Mouse (Mus musculus): ENCODE data around the gene Aldh2. TPM values are rescaled to one million over a fixed set of nuclear protein-coding genes. Genes with fewer than 3 reads are reported as not detected.
A peak's percentile ranks its signal among the peaks of the same experiment; 100 is the strongest.

Gene Aldh2
- total and polyA plus RNA-seq, 3 experiments = 198 to 471 (median 267) TPM

DNA sequence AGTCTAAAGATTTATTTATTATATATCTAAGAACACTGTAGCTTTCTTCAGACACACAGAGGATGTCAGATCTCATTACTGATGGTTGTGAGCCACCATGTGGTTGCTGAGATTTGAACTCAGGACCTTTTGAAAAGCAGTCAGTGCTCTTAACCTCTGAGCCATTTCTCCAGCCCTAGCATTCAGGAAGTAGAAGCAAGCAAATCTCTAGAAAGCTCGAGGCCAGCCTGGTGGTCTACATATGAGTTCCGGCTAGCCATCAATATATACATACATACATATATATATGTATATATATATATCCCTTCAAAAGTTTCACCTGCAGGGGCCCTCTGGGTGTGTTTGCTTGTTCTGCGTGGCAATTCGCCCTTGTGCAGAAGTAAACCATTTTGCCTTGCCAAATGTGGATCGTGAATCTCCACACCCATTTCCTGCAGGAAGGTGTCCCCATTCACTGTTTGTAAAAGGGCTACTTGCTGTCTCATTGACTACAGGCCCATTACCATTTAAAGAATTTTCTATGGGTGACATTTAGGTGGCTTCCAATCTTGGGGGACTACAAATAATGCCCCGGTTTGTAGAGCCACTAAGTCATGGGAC is 1.2 kb upstream of the Aldh2 start (continued):
- TF ChIP-seq ZMIZ1 (IDR thresholded peaks at IDR 0.05; ENCODE audit: low read depth, low read length) = no peak

DNA sequence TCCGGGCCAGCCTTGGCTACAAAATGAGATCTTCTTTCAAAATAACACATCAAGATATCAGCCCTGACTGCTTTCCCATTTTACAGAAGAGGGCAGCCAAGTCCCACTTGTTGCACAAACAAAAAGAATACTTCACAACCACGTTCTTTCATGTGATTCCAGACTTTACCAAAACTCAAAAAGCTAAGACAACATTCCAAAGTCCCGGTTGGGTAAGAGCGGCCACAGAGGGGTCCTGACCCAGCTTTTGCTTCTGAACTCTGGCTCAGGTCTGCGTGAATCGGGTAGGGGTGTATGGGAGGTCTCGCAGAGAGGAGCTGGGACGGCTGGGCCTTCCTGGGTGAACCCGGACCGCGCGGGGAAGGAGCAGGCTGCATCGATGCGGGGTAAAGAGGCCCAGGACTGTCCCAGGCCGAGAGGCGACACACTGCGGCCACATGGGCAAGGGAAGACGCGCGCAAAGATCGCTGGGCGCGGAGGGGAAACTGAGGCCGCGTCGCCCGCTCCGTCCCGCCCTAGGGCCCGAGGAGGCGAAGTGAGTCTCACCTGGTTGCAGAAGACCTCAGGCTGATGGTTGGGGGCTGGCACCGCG is 712 bp downstream of the Aldh2 start:
- H3K4me1 ChIP-seq (ENCODE audit: control insufficient read depth in 1 of 2, insufficient read depth in 2 of 2, low read length in 2 of 2) = peaks cover 21 to 42% of the 10 kb centered on the region in 2 experiments
- H3K36me3 ChIP-seq (ENCODE audit: control insufficient read depth in 1 of 2, insufficient read depth in 2 of 2, low read length in 2 of 2) = peaks cover 0 to 37% of the 10 kb centered on the region in 2 experiments; a peak in 2 of 4 replicates
- H3K9me3 ChIP-seq (replicated peaks; ENCODE audit: insufficient read depth, low read length) = no peaks in the 10 kb centered on the region
- no peak for TF ChIP-seq MAX (IDR thresholded peaks at IDR 0.05; ENCODE audit: low read length)
- 0 out of 2 replicates have a peak, but pooled peaks have one; percentile 9 for TF ChIP-seq USF1 (IDR thresholded peaks at IDR 0.05; ENCODE audit: low read depth, low read length)
- H3K27ac ChIP-seq (ENCODE audit: control insufficient read depth, low read depth, low read length) = peak overlapping the region; percentile 9
- peak overlapping the region; percentile 71 for H3K9ac ChIP-seq (ENCODE audit: control insufficient read depth, low read depth, low read length, poor library complexity, severe bottlenecking)
- H3K27me3 ChIP-seq (ENCODE audit: control insufficient read depth in 1 of 2, insufficient read depth in 2 of 2, low read length in 2 of 2) = no peaks in the 10 kb centered on the region
- no peak for DNase-seq (ENCODE audit: low read depth, low spot score)
- H3K4me3 ChIP-seq (ENCODE audit: control insufficient read depth in 1 of 2, insufficient read depth in 1 of 2, low read depth in 2 of 2, low read length in 2 of 2) = peak overlapping the region; percentile 71 to 83
- H3K79me2 ChIP-seq (ENCODE audit: control insufficient read depth, insufficient read depth, low read length, poor library complexity) = peaks cover 9% of the 10 kb centered on the region

DNA sequence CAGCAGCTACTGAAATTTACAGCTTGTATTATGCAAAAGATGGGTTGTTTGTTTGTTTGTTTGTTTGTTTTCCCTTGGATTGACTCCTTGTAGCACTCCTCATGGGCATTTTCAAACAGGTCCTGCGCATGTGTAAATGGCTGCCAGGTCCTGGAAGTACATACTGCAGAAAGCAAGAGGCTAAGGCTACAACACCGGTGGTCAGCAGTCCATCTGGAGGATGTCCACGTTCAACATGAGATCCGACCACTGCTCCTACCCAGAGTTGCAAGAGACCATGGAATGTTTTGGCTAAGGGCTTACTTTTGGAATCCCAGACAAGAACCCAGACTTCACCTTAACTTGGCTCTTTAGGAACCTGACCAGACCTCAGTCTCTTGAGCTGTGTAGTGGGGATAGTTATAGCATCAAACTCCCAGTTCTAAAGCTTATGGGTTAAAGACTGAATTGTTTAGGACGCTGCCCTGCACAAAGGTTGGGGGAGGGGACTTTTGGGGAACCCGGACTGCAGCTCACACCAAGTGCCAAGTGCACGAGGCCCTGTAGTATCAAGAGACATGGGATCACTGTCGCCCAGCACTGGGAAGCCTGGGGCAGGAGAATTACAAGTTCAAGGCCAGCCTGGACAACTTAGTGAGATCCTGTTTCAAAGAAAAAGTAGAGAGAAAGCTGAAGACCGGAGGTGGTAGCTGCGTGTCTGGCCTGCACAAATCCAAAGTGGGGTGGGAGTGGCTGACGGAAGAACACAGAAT is 1.4 kb downstream of the Aldh2 start:
- peaks cover 0 to 35% of the 10 kb centered on the region in 2 experiments; a peak in 2 of 4 replicates for H3K36me3 ChIP-seq (ENCODE audit: control insufficient read depth in 1 of 2, insufficient read depth in 2 of 2, low read length in 2 of 2)
- H3K4me1 ChIP-seq (ENCODE audit: control insufficient read depth in 1 of 2, insufficient read depth in 2 of 2, low read length in 2 of 2) = peaks cover 16 to 39% of the 10 kb centered on the region in 2 experiments
- peaks cover 13% of the 10 kb centered on the region for H3K79me2 ChIP-seq (ENCODE audit: control insufficient read depth, insufficient read depth, low read length, poor library complexity)
- peak overlapping the region; percentile 71 for H3K9ac ChIP-seq (ENCODE audit: control insufficient read depth, low read depth, low read length, poor library complexity, severe bottlenecking)
- H3K9me3 ChIP-seq (replicated peaks; ENCODE audit: insufficient read depth, low read length) = no peaks in the 10 kb centered on the region
- H3K27me3 ChIP-seq (ENCODE audit: control insufficient read depth in 1 of 2, insufficient read depth in 2 of 2, low read length in 2 of 2) = no peaks in the 10 kb centered on the region
- no peak overlapping the region for H3K27ac ChIP-seq (ENCODE audit: control insufficient read depth, low read depth, low read length)
- TF ChIP-seq ZNF384 (IDR thresholded peaks at IDR 0.05; ENCODE audit: low read depth, low read length) = no peak
- TF ChIP-seq ELF1 (IDR thresholded peaks at IDR 0.05; ENCODE audit: low read depth, low read length) = no peak
- TF ChIP-seq ETS1 (IDR thresholded peaks at IDR 0.05; ENCODE audit: low read depth, low read length) = no peak
- peak; percentile 29; the same call in 1 of the 2 replicates for TF ChIP-seq CHD2 (IDR thresholded peaks at IDR 0.05; ENCODE audit: low read length)
- TF ChIP-seq SIN3A (IDR thresholded peaks at IDR 0.05; ENCODE audit: low read length) = peak; percentile 55; the same call in 1 of the 2 replicates
- peak; percentile 40 for DNase-seq (ENCODE audit: low read depth, low spot score)
- peak overlapping the region; percentile 71 to 83 for H3K4me3 ChIP-seq (ENCODE audit: control insufficient read depth in 1 of 2, insufficient read depth in 1 of 2, low read depth in 2 of 2, low read length in 2 of 2)

All from MEL (cell line).